Mouse (Mus musculus): ENCODE measurements around the gene Trub1.

Gene Trub1

DNA sequence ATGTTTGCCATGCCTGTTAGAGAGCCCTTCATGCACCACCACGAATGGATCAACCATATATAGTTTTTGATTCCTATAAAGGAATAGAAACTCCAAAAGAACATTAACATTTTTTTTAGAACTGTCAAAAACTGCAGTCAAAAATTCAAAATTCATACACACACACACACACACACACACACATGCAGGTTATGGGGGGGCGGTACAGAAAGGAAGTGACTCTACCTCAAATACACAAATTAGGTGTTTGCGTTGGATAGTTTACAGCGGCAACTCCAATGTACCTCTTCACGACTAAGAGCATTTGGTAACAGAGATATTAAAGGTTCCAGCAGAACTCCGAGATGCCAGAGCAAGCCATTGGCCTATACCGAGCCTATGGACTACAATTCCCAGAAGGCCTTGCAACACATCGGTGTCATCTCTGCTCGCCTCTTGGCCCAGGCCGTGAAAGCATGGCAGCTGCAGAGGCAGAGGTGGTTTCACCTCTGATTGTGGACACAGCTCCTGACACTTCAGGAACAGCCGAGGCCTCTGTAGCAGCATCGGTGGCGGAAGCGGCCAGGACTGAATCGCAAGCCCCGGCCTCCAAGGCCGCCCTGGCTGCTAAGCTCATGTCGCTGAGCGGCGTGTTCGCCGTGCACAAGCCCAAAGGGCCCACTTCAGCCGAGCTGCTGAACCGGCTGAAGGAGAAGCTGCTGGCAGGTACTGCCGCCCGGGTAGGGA, at the start of gene Trub1:
TSS of gene Trub1 (plus strand) at position 421 of the 726 bp plus-strand sequence.
- peak; percentile 81 to 86 for DNase-seq

DNA sequence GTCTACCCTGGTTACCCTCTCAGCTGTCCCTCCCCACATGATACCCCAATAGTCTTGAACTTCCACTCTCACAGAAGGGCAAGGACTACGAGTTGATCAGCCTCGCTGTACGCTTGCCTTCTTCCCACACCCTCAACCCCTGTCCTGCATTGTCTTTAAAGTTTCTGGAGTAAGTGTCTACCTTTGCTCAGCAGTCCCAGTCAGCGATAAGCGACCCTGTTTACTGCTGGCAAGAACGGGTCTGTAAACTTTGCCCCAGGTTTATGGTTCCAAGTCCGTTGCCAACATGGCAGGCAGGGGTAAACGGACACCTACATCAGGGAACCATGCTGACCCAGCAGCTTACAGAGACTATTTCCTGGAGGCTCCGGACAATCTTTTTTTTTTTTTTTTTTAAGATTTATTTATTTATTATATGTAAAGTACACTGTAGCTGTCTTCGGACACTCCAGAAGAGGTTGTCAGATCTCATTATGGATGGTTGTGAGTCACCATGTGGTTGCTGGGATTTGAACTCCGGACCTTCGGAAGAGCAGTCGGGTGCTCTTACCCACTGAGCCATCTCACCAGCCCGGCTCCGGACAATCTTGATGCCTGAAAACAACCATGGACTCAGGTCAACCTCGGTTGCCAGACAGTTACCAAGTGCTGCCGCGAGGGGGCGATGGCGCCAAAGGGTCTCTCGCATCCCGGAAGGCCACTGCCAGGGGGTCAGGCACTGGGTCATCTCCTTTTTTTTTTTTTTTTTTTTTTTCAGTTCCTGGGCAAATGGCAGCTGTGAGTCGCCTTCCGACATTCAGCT, 48.8 kb upstream of the Trub1 start:
- peak; percentile 75 to 79 for DNase-seq

DNA sequence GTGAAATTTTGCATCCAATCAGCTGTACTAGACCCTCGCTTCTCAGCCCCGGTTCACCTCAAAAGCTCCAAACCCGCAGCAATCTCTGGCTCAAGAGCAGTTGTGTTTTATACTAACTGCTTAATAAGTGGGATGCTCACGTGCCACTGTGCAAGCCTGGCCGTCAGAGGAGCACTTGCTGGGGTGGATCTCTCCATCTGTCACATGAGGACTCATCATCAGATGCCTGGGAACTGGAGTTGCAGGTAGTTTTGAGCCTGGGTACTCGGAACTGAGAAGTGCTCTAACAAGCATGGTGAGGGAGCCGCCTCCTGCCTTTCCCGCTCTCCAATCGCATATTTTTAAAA, 48.2 kb upstream of the Trub1 start:
- no peak for DNase-seq

DNA sequence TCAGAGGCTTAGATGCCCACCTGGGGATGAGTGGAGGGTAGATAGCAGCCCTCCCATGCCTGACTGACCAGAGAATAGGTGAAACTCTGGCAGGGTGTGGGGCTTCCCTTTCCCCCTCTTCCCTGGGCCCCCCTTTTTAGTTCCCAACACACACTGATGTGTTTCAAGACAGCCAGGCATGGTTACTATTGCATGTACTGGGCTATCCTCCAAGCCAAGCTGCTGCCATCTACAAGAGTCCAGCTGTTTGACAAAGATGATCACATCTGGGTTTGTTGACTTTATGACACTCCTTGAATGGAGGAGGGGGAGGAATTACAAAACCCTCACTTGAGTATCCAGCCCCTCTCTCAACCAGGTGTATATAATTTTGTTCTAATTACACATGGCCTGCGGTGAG, 44.8 kb upstream of the Trub1 start:
- DNase-seq, result peak in 1 of 2 experiments; percentile 22

DNA sequence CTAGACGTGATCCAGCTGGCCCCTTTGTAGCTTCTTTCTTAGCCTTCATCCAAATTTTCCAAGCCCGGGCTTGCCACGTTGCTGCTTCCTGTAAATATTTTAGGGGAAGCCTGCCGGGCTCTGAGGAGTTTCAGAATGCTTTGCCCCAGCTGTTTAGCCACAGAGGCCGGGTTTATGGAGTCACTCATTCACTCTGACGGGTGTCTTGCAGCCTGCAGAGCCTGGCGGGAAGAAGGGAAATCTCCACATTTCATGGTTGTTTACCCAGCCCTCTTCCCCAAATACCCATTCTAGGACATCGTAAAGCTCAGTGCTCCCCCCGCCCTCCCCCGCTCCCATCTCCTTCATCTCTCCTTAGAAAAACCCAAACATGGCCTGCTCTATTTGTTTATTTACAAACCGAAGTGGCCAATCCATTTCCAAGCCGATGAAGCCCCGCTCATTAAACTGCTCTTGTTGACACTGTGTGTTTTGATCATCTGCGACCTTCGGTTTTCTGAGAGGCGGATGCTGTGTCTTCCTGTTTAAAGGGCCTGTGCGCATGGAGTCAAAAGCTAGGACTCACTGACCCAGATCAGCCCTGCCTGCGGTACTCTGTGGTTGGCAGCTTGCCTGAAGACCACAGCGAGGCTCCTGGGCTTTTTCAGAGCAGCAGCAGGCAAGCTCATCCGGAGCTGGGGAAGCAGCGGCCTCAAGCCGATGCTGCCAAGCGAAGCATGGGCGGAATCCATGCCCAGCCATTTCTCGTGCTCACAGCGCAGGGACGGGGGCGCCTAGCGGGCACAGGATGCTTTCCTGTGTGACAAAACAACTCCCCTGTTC, 41.1 kb upstream of the Trub1 start:
- DNase-seq, result peak; percentile 61 to 68

DNA sequence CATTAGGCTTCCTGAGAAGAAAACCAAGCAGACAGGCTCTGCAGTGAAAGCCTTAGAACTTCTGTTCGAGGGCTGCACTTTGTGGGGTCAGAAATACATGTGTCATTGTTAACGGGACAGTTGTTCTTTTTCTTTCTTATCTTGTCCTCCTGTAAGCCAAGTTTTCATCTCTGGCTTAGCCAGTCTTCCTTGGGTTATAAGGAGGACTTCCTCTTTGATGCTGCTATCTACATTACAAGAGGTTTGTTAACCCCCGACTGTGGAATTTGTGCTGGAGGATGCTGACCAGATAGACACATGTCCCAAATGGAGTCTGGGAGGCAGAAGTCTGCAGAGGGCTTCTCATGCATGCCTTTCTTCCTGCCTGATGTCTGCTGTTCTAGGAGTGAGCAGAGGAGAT, 39.5 kb upstream of the Trub1 start:
- no peak for DNase-seq

DNA sequence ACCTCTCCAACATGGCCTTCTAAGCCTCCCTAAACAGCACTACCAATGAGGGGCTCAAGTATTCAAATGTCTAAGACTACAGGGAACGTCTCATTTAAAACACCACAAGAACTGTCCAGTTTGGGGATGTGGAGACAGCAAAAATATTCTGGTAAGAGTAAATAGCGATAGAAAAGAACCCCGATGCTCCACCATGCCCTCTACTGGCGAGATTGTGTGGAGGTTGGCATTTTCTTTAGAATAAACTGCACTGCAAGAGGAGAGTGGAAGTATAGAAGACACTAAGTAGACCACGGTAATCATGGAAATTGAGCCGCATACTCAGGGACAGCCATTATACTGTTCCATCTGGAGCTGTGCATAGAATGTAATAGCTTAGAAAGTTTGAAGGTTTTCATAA, 38.8 kb upstream of the Trub1 start:
- no peak for DNase-seq

DNA sequence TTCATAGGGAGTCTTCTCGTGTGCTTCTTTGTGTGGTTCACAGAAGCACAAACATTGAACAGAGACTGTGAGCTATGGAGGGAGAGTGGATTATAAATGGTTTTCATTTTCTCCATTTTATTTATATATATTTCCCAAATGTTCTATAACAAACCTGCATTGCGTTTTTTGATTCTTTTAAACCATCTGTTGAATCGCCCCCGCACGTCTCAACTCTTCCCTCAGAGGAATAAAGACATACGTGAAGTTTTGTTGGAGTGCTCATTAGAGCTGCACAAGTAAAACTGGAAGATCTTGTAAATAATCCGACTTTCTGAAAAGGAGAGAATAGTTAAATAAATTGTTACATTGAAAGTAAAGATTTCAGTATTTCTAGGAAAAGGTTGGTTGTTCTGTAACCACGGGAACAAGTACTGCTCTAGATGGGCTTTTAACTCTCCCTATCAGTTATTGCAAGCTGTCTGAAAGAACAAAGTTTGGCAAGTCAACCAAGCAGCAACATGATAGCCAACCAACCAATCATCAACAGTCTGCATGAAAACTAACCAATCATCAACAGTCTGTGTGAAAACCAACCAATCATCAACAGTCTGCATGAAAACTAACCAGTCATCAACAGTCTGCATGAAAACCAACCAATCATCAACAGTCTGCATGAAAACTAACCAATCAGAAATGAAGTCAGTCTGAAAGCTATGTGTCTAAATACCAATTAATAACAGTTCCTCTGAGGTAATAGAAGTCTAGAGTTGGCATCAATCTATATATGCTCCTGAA, 37.5 kb upstream of the Trub1 start:
- no peak for DNase-seq

DNA sequence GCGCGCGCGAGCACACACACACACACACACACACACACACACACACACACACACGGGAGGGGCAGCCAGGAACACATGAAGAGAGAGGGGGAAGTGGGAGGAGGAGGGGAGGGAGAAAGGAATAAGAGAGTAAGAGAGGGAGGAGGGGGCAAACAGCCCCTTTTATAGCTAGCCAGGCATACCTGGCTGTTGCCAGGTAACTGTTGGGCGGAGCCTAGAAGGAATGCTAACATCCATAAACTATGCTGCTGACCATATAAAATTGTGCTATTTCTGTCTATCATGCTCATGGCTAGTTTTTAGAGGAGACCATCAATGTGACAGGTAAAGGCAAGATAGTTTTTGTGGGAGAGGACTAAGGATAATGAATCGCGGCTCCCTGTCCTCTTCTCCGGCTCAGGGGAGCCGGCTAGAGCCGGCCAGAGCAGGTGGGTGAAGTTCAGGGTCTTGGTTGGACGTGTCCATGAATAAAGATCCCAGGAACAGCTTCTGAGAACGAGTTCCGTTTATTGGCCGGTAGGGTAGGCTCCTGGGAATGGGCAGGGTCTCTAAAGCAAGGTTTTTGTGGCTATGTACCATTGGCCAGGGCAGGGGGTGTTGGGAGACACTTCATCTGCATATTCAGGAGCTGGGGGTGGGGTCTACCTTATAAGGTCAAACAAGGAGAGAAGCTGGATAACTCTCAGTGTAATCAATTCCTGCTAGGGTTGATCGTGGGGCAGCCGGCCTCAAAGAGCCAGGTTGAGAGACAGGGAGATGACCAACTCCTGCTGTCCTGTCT, 34.7 kb upstream of the Trub1 start:
- DNase-seq, result no peak

DNA sequence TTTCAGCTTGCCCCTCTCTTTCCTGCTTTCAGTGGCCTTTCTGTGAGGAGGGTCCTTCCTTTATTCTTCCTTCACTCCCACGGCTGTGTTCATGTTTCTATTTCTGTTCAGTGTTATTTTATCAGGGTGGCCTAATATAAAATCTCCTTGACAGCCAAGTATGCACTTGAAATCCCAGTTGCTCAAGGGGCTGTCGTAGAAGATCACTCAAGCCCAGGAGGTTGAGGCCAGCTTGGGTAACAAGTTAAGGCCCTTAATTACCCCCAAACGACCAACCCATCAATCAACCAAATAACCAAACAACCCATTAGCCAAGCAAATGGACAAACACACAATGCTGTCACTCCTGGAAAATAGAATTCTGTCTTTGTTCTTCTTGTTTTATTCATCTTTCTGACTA, 29.3 kb upstream of the Trub1 start:
- DNase-seq, result peak in 1 of 2 experiments; percentile 24

DNA sequence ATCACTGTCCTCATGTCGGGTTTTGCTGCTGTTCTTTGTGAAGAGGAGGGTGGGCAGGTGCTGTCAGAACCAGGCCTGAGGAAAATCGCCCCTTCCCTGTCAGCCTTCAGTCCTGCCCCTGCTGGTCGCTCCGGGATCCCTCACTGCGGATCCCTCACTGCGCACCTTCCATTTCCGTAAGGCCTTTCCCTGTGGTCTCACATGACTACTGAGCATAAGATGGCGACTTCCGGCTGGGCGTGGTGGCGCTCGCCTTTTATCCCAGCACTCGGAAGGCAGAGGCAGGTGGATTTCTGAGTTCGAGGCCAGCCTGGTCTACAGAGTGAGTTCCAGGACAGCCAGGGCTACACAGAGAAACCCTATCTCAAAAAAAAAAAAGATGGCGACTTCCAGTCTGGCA, 27.4 kb upstream of the Trub1 start:
- DNase-seq, result no peak

DNA sequence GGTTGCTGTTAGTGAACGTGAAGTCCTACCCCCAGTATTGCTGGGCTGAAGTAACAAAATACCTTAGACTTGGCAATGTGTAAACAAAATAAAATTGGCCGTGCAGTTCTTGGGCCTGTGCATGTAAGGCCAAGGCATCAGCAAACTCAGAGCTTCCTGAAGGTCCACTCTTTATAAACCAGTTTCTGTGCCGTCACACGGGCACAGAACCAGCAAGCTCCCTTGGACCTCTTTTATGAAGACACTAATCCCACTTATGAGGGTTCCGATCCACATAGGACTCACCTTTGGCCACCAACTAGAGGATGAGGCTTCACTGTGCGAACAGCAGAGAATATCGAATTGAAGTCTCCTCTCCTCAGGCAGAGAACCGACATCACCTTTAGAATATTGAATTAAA, 25.9 kb upstream of the Trub1 start:
- no peak for DNase-seq

DNA sequence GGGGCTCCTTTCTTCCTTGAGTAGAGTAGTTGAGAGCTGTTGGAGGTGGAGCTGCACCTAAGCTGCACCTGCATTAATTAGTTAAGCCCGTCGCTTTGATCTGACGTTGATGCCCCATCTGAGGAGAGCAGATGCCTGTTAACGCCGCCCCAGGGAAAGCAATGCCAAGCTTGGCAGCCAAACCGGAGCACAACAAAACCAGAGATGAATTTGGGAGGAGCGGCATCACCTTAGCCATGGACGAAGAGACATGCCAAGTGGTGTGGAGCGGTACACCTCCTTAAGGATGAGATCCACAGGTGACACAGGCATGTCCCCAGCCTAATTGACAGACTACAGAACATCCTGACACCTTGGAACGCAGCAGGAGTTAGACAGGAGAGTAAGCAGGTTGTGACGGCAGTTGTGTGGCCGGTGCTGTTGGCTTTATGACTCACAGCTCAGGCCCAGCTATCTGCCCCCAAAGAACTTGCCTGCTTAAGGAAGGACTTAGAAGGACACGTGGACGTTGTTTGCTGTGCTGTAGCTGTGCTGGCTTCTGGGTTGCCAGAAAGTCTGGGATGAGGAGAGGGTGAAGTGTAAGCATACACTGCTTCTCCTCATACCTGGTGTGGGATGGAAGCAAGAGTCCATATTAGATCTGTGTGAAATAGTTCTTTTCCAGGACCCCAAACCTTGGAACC, 24.8 kb upstream of the Trub1 start:
- DNase-seq, result no peak

DNA sequence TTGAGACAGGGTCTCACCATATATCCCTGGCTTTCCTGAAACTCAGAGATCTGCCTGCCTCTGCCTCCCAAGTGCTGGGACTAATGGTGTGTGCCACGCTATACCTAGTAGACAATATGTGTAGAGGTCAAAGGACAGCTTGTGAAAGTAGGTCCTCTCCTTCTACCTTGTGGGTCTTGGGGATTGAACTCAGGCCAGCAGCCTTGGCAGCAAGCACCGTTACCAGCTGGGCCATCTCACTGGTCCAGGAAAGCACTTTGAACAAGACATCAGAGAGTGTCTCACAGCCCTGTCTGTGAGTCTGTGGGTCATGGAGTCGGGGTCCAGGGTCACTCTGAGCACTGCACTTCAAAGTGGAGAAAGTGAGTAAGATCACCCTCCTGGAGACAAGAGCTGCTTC, 24.1 kb upstream of the Trub1 start:
- no peak for DNase-seq

DNA sequence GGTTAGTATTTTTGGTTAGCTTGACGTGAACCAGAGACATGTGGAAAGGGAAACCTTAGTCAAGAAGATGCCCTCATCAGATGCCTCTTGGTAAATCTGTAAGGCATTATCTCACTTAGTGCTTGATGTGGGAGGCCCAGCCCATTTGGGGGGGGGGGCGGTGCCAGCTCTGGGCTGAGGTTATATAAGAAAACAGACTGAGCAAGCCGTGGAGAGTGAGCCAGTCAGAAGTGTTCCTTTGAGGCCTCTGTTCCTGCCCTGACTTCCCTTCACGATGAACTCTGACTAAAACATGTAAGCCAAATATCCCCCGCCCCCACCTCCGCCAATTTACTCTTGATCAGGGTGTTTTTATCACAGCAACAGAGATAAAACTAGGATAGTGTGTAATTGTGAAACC, 22.8 kb upstream of the Trub1 start:
- no peak for DNase-seq

DNA sequence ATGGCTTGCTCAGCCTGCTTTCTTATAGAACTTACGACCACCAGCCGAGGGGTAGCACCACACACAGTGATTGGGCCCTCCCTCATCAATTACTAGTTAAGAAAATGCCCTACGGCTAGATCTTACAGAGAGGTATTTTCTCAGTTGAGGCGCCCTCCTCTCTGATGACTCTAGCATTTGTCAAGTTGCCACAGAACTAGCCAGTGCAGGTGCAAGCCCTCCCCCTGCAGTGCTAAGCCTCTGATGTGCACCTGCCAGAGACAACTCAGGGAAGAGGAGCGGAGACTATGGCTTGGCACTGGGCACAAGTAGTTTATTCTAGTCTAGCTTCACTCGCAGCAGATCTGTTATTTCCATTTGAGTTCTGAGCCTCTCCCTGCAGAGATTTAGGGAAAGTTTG, 21.2 kb upstream of the Trub1 start:
- no peak for DNase-seq

DNA sequence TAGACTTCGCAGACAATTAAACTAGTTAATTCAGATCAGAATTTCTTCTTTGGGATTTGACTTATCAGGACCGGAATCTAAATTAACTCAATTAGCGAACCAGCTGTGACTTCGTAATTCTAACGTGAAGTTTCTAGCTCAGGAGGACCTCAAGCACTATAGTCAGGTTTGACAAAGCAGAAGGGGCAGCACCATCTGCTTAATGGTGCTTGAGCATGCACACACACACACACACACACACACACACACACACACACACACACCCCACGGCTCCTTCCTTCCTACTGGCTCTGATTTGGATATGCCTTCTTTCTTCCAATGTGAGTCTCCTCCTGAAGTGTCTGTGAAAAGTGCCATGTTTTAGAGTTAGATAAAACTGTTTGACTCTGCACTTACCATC, 18.7 kb upstream of the Trub1 start:
- DNase-seq, result no peak

DNA sequence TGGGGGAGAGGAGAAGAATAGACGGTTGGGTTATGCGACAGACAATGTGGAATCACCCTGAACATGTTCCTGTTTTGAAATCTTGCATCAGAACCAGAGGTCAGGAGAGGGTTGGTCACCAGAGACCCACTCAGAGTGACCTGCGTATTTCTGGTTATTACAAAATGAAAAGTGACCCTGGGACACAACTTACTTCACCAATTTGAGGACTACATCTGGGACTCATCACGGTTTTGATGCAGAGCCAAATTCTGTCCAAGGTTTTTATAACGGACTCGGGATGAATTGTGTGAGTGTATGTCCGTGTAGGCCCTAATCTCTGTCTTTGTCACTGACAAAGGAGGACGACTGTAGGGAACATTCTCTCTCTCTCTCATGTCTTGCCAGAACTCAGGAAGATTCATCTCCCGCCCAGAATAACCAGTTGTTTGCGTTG, 16.1 kb upstream of the Trub1 start:
- peak in 1 of 2 experiments; percentile 16 for DNase-seq

DNA sequence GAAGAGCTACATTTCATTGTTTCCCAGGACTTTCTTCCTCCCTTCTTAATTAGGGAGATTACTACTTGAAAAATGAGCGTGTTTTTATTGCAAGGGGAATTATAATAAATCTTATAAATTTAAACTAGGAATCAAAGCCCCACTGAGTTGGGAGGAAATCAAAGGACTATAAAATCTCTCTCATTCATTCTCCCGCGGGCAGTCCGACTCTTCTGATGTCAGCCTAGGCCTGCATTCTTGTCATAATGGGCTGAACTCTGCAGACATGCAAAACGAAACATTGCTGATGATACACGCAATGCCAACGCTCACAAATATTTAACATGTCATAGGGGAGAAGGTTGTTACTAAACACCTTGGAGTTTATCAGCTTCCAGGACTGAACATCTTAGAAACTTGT, 15.7 kb upstream of the Trub1 start:
- no peak for DNase-seq

DNA sequence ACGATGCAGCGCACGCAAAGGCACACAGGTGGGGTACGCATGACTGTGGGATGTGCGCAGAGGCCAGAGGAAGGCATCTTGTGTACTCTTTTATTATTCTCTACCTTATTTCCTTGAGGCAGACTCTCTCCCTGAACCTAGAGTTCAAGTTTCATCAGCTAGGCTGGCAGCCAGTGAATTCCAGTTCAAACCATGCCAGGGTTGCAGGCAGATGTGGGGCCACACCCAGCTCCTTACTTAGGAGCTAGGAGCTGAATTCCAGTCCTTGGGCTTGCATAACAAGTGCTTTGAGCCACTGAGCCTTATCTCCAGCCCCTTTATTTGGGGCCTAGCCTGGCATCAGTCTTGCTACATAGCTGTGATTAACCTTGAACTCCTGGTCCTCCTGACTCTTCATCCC, 13.4 kb upstream of the Trub1 start:
- no peak for DNase-seq

DNA sequence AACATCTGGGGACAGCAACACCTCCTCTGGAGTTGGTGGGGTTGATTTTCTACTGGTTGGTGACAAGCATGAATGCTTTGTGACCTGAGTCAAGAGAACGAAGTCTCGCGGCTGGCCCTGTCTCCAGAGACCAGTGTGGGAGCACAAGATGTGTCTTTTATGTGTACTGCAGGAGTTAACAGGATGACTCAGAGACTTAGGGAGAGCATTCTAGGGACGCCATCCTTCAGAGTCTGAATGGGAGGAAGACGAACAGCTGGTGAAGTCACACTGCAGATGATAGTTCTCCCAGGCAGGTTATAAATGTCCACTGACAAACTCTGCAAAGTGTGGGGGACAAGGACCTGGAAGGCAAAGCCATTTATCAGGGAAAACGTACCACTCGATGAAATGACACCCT, 11.2 kb upstream of the Trub1 start:
- no peak for DNase-seq

Data from lung, adult 18-20 months (tissue).